Mouse (Mus musculus) neural tube, embryonic 12.5 days (tissue): ENCODE measurements around the gene Pkig. TPM values are rescaled to one million over a fixed set of nuclear protein-coding genes. Genes with fewer than 3 reads are reported as not detected.
"Not testable (repeated sequence)": the region's sequence is repeated elsewhere in the genome, so short reads cannot be mapped to it uniquely, and the experiment has no call there.

Experiments
- ATAC-seq: fragments of 200-750 bp; cut with Nextera tagmentation; 2 replicates; pipeline ENCODE4 v1.8.0; 2017; ENCODE audit warnings: low read depth, mild to moderate bottlenecking, moderate TSS enrichment, moderate library complexity; ENCODE audit not compliant: low FRiP score
- H3K27ac ChIP-seq: fragments of 300-500 bp; sonication (generic); 2 replicates; pipeline ENCODE4 v1.5.1; 2016
- H3K27me3 ChIP-seq: fragments of 300-500 bp; sonication (generic); replicated peaks from 2 replicates; pipeline ENCODE4 v1.6.1; 2016; ENCODE audit warnings: mild to moderate bottlenecking
- H3K36me3 ChIP-seq: fragments of 300-500 bp; sonication (generic); 2 replicates; pipeline ENCODE4 v1.6.1; 2016; ENCODE audit warnings: mild to moderate bottlenecking
- H3K4me1 ChIP-seq: fragments of 300-500 bp; sonication (generic); 2 replicates; pipeline ENCODE4 v1.6.1; 2016
- H3K4me2 ChIP-seq: fragments of 300-500 bp; sonication (generic); replicated peaks from 2 replicates; pipeline ENCODE4 v1.6.1; 2016; ENCODE audit warnings: mild to moderate bottlenecking
- H3K4me3 ChIP-seq: fragments of 300-500 bp; sonication (generic); 2 replicates; pipeline ENCODE4 v1.5.1; 2016
- H3K9ac ChIP-seq: fragments of 300-500 bp; sonication (generic); 2 replicates; pipeline ENCODE4 v1.6.1; 2016; ENCODE audit warnings: mild to moderate bottlenecking
- H3K9me3 ChIP-seq: fragments of 300-500 bp; sonication (generic); 2 replicates; pipeline ENCODE4 v1.6.1; 2016; ENCODE audit warnings: mild to moderate bottlenecking
- WGBS: fragments of 180-500 bp; shearing (Covaris S2); methylation state at CpG from one replicate; pipeline ENCODE4 v1.1.7; 2016; 5-methylcytosine and 5-hydroxymethylcytosine counted together
- polyA plus RNA-seq: library from polyadenylated mRNA; unstranded; fragments of >200 nt; fragmentation: Nextera tagmentation; extraction: Ambion mirVana; gene quantifications from 2 replicates; pipeline ENCODE4 v1.2.1, GENCODE M21; 2016

Pkig gene
- polyA plus RNA-seq, 1 experiment from 2014 or later, result 124 TPM

GRCm38 (mm10) chr2:163670872-163671594, 12.8 kb downstream of the Pkig start:
- no peak overlapping the region for H3K4me2 ChIP-seq
- H3K27me3 ChIP-seq, result no peaks in the 10 kb centered on the region
- H3K9ac ChIP-seq, result no peak overlapping the region
- peaks cover 9% of the 10 kb centered on the region; the same call in 1 of the 2 replicates for H3K4me1 ChIP-seq
- H3K36me3 ChIP-seq, result no peaks in the 10 kb centered on the region
- ATAC-seq, result no peak
- H3K27ac ChIP-seq, result no peak overlapping the region
- H3K9me3 ChIP-seq, result no peaks in the 10 kb centered on the region
- H3K4me3 ChIP-seq, result no peak overlapping the region
- 91% methylated on average over 11 of the region's 11 CpGs for WGBS

GRCm38 (mm10) chr2:163674397-163674796, 16.2 kb downstream of the Pkig start:
- WGBS, result 60% methylated on average over 5 of the region's 5 CpGs
- no peak overlapping the region for H3K4me3 ChIP-seq
- peaks cover 9% of the 10 kb centered on the region; the same call in 1 of the 2 replicates for H3K4me1 ChIP-seq
- no peak overlapping the region for H3K4me2 ChIP-seq
- no peak overlapping the region for H3K9ac ChIP-seq
- ATAC-seq, result no peak
- H3K27ac ChIP-seq, result no peak overlapping the region
- no peaks in the 10 kb centered on the region for H3K27me3 ChIP-seq
- H3K9me3 ChIP-seq, result no peaks in the 10 kb centered on the region
- H3K36me3 ChIP-seq, result no peaks in the 10 kb centered on the region

- no peak for ATAC-seq
- Histone ChIP-seq H3K4me1 (peaks cover 9% of the 10 kb centered on the region; the same call in 1 of the 2 replicates), H3K4me3 (no peak overlapping the region), H3K27me3 (no peaks in the 10 kb centered on the region), H3K9me3 (no peaks in the 10 kb centered on the region), H3K27ac (no peak overlapping the region), H3K9ac (no peak overlapping the region), H3K4me2 (no peak overlapping the region), H3K36me3 (no peaks in the 10 kb centered on the region)
- WGBS, result 52% methylated on average over 5 of the region's 5 CpGs
Observed at GRCm38 (mm10) chr2:163675144-163675619, 17.0 kb downstream of the Pkig start.

GRCm38 (mm10) chr2:163675662-163676061, 17.5 kb downstream of the Pkig start:
- peaks cover 9% of the 10 kb centered on the region; the same call in 1 of the 2 replicates for H3K4me1 ChIP-seq

GRCm38 (mm10) chr2:163676321-163676720, 18.1 kb downstream of the Pkig start:
- no peak overlapping the region for H3K27ac ChIP-seq
- 97% methylated on average over 4 of the region's 4 CpGs for WGBS
- no peak overlapping the region for H3K4me3 ChIP-seq
- no peak for ATAC-seq
- no peak overlapping the region for H3K9ac ChIP-seq
- no peak overlapping the region for H3K4me2 ChIP-seq
- H3K4me1 ChIP-seq, result peaks cover 9% of the 10 kb centered on the region; the same call in 1 of the 2 replicates
- H3K9me3 ChIP-seq, result no peaks in the 10 kb centered on the region
- H3K27me3 ChIP-seq, result no peaks in the 10 kb centered on the region
- H3K36me3 ChIP-seq, result no peaks in the 10 kb centered on the region

More at GRCm38 (mm10) chr2:163675662-163676061, 17.5 kb downstream of the Pkig start:
- no peak overlapping the region for H3K4me2 ChIP-seq
- no peaks in the 10 kb centered on the region for H3K36me3 ChIP-seq
- ATAC-seq, result no peak
- H3K9me3 ChIP-seq, result no peaks in the 10 kb centered on the region
- no peaks in the 10 kb centered on the region for H3K27me3 ChIP-seq
- no peak overlapping the region for H3K9ac ChIP-seq
- H3K4me3 ChIP-seq, result no peak overlapping the region
- no peak overlapping the region for H3K27ac ChIP-seq
- 82% methylated on average over 6 of the region's 6 CpGs for WGBS

GRCm38 (mm10) chr2:163676745-163677144, 18.6 kb downstream of the Pkig start:
- no peaks in the 10 kb centered on the region for H3K36me3 ChIP-seq
- no peak overlapping the region for H3K4me2 ChIP-seq
- H3K9ac ChIP-seq, result no peak overlapping the region
- peaks cover 9% of the 10 kb centered on the region; the same call in 1 of the 2 replicates for H3K4me1 ChIP-seq
- 91% methylated on average over 3 of the region's 3 CpGs for WGBS
- no peak overlapping the region for H3K4me3 ChIP-seq
- H3K27ac ChIP-seq, result no peak overlapping the region
- ATAC-seq, result no peak
- H3K9me3 ChIP-seq, result no peaks in the 10 kb centered on the region
- H3K27me3 ChIP-seq, result no peaks in the 10 kb centered on the region

GRCm38 (mm10) chr2:163682344-163682743, 24.2 kb downstream of the Pkig start:
- no peak for ATAC-seq
- Histone ChIP-seq H3K4me1 (0 out of 2 replicates have a peak, but pooled peaks cover 5% of the 10 kb centered on the region), H3K9ac (no peak overlapping the region), H3K27ac (no peak overlapping the region), H3K9me3 (no peaks in the 10 kb centered on the region), H3K36me3 (no peaks in the 10 kb centered on the region), H3K4me2 (no peak overlapping the region), H3K4me3 (no peak overlapping the region), H3K27me3 (no peaks in the 10 kb centered on the region)
- WGBS, result 96% methylated on average over 2 of the region's 2 CpGs

GRCm38 (mm10) chr2:163685287-163685686, 27.1 kb downstream of the Pkig start:
- H3K36me3 ChIP-seq, result no peaks in the 10 kb centered on the region
- ATAC-seq, result no peak
- H3K27ac ChIP-seq, result no peak overlapping the region
- H3K4me3 ChIP-seq, result no peak overlapping the region
- no peak overlapping the region for H3K4me2 ChIP-seq
- no peak overlapping the region for H3K9ac ChIP-seq
- 75% methylated on average over 4 of the region's 4 CpGs for WGBS
- H3K9me3 ChIP-seq, result no peaks in the 10 kb centered on the region
- peaks cover 5% of the 10 kb centered on the region; the same call in 1 of the 2 replicates for H3K4me1 ChIP-seq
- no peaks in the 10 kb centered on the region for H3K27me3 ChIP-seq

GRCm38 (mm10) chr2:163685761-163686200, 27.6 kb downstream of the Pkig start:
- Histone ChIP-seq H3K4me1 (peaks cover 10% of the 10 kb centered on the region), H3K36me3 (no peaks in the 10 kb centered on the region), H3K9me3 (no peaks in the 10 kb centered on the region), H3K9ac (no peak overlapping the region), H3K4me3 (no peak overlapping the region), H3K4me2 (no peak overlapping the region), H3K27ac (no peak overlapping the region), H3K27me3 (no peaks in the 10 kb centered on the region)
- no peak for ATAC-seq
- 77% methylated on average over 6 of the region's 6 CpGs for WGBS

GRCm38 (mm10) chr2:163686233-163686632, 28.0 kb downstream of the Pkig start:
- no peak overlapping the region for H3K4me3 ChIP-seq

GRCm38 (mm10) chr2:163686886-163687285, 28.7 kb downstream of the Pkig start:
- no peak overlapping the region for H3K4me3 ChIP-seq
- no peaks in the 10 kb centered on the region for H3K36me3 ChIP-seq
- peaks cover 14% of the 10 kb centered on the region for H3K4me1 ChIP-seq
- H3K27me3 ChIP-seq, result no peaks in the 10 kb centered on the region
- no peak overlapping the region for H3K27ac ChIP-seq
- no peak overlapping the region for H3K9ac ChIP-seq
- ATAC-seq, result no peak
- H3K9me3 ChIP-seq, result no peaks in the 10 kb centered on the region
- no peak overlapping the region for H3K4me2 ChIP-seq
- 54% methylated on average over 3 of the region's 3 CpGs for WGBS

More at GRCm38 (mm10) chr2:163686233-163686632, 28.0 kb downstream of the Pkig start:
- no peaks in the 10 kb centered on the region for H3K27me3 ChIP-seq
- no peak overlapping the region for H3K9ac ChIP-seq
- H3K27ac ChIP-seq, result no peak overlapping the region
- 81% methylated on average over 5 of the region's 5 CpGs for WGBS
- no peak for ATAC-seq
- H3K36me3 ChIP-seq, result no peaks in the 10 kb centered on the region
- no peak overlapping the region for H3K4me2 ChIP-seq
- peaks cover 14% of the 10 kb centered on the region for H3K4me1 ChIP-seq
- no peaks in the 10 kb centered on the region for H3K9me3 ChIP-seq

- H3K4me1 ChIP-seq, result peaks cover 20% of the 10 kb centered on the region
- ATAC-seq, H3K27ac ChIP-seq, H3K4me2 ChIP-seq, H3K36me3 ChIP-seq, H3K9ac ChIP-seq, H3K4me3 ChIP-seq, H3K27me3 ChIP-seq, H3K9me3 ChIP-seq: not testable (repeated sequence)
- 92% methylated on average over 1 of the region's 1 CpGs for WGBS
Observed at GRCm38 (mm10) chr2:163688377-163688776, 30.2 kb downstream of the Pkig start.
